10 mouse cellular contexts compared by ENCODE assay signal in genomic region chr4:63233557-63234452, GRCm38 (mm10). TPM values are rescaled to one million over a fixed set of nuclear protein-coding genes. Genes with fewer than 3 reads are reported as not detected.
DNase-seq lines count a peak whose midpoint lies in the region; ATAC-seq and TF ChIP-seq lines count a peak whose summit lies in the region.
"Had no signal": no experiment of that assay in that cellular context is flagged by ENCODE, and none has a peak within 500 bp of the region (broad histone marks: within the 10 kb centered on the region; RNA-seq: fewer than 3 reads in every experiment).

No protein-coding gene starts in this region.

- no peak overlapping the region for H3K4me2 ChIP-seq in lung, postnatal 0 days (replicated peaks; ENCODE audit: low read depth, low read length)
- H3K4me2 ChIP-seq: embryonic facial prominence, embryonic 12.5 days had no signal

- no peak for TF ChIP-seq EP300 in lung, postnatal 0 days (IDR thresholded peaks at IDR 0.05)

- H3K36me3 ChIP-seq in kidney, adult 2 months (ENCODE audit: control insufficient read depth, insufficient read depth, low read length): no peaks in the 10 kb centered on the region
- peaks cover 13% of the 10 kb centered on the region; the same call in 1 of the 2 replicates for H3K36me3 ChIP-seq in embryonic facial prominence, embryonic 10.5 days (replicated peaks)
- no peaks in the 10 kb centered on the region for H3K36me3 ChIP-seq in lung, postnatal 0 days (ENCODE audit: insufficient read depth, low read length)
- no peaks in the 10 kb centered on the region for H3K36me3 ChIP-seq in midbrain, embryonic 10.5 days

- H3K4me3 ChIP-seq in kidney, adult 2 months (ENCODE audit: insufficient read depth, low read depth, low read length): no peak overlapping the region
- H3K4me3 ChIP-seq in embryonic facial prominence, embryonic 10.5 days: no peak overlapping the region
- H3K4me3 ChIP-seq in lung, postnatal 0 days (ENCODE audit: low read depth, low read length): no peak overlapping the region
- no peak overlapping the region for H3K4me3 ChIP-seq in midbrain, embryonic 10.5 days
- H3K4me3 ChIP-seq: embryonic facial prominence, embryonic 12.5 days had no signal

- peak overlapping the region; percentile 77 for H3K27ac ChIP-seq in kidney, adult 2 months (ENCODE audit: insufficient read depth, low read depth, low read length)
- peak overlapping the region; percentile 5; the same call in 1 of the 2 replicates for H3K27ac ChIP-seq in embryonic facial prominence, embryonic 10.5 days (replicated peaks)
- peak overlapping the region; percentile 62 for H3K27ac ChIP-seq in lung, postnatal 0 days (ENCODE audit: low read length)
- no peak overlapping the region for H3K27ac ChIP-seq in midbrain, embryonic 10.5 days (replicated peaks)
- H3K27ac ChIP-seq: embryonic facial prominence, embryonic 12.5 days had no signal

- TF ChIP-seq CTCF in kidney, adult 2 months (conservative IDR thresholded peaks at IDR 0.05; ENCODE audit: insufficient read depth, insufficient read length, low read depth, low read length): no peak
- TF ChIP-seq CTCF in lung, postnatal 0 days (IDR thresholded peaks at IDR 0.05): no peak

- peak; percentile 66 for DNase-seq in kidney, adult 2 months
- DNase-seq in kidney, adult 8-10 months: no peak
- no peak for DNase-seq in embryonic facial prominence, embryonic 10.5 days (ENCODE audit: low spot score)
- DNase-seq in heart, postnatal 4 days: peak; percentile 75
- DNase-seq in lung, postnatal 0 days (ENCODE audit: low spot score): peak; percentile 81
- DNase-seq in yolk sac, embryonic 10.5 days (ENCODE audit: low spot score): no peak
- no peak for DNase-seq in midbrain, embryonic 10.5 days (ENCODE audit: low spot score)
- DNase-seq in urinary bladder, postnatal 14 days (ENCODE audit: low spot score): no peak

- ATAC-seq in lung, postnatal 0 days: peak; percentile 67
- ATAC-seq: hindbrain, embryonic 16.5 days had no signal

- no peak for TF ChIP-seq POLR2A in kidney, adult 2 months (IDR thresholded peaks at IDR 0.05; ENCODE audit: low read depth, low read length)

- no peaks in the 10 kb centered on the region for H3K9me3 ChIP-seq in embryonic facial prominence, embryonic 10.5 days
- H3K9me3 ChIP-seq in lung, postnatal 0 days (ENCODE audit: low read length): no peaks in the 10 kb centered on the region
- H3K9me3 ChIP-seq in midbrain, embryonic 10.5 days (replicated peaks): no peaks in the 10 kb centered on the region
- H3K9me3 ChIP-seq: embryonic facial prominence, embryonic 12.5 days had no signal

- no peaks in the 10 kb centered on the region for H3K27me3 ChIP-seq in kidney, adult 2 months (replicated peaks; ENCODE audit: control insufficient read depth, insufficient read depth, low read length)
- no peaks in the 10 kb centered on the region for H3K27me3 ChIP-seq in embryonic facial prominence, embryonic 10.5 days (replicated peaks; ENCODE audit: low read depth, poor library complexity, severe bottlenecking)
- no peaks in the 10 kb centered on the region for H3K27me3 ChIP-seq in lung, postnatal 0 days (replicated peaks; ENCODE audit: insufficient read depth, low read length)
- H3K27me3 ChIP-seq in midbrain, embryonic 10.5 days (ENCODE audit: low read depth, poor library complexity, severe bottlenecking): no peaks in the 10 kb centered on the region
- H3K27me3 ChIP-seq: embryonic facial prominence, embryonic 12.5 days had no signal

- H3K9ac ChIP-seq in lung, postnatal 0 days (replicated peaks; ENCODE audit: low read depth): no peak overlapping the region
- H3K9ac ChIP-seq: embryonic facial prominence, embryonic 12.5 days had no signal

- 23% methylated on average over 7 of the region's 7 CpGs for WGBS in kidney, adult 2 months
- WGBS in embryonic facial prominence, embryonic 10.5 days: 87% methylated on average over 7 of the region's 7 CpGs
- WGBS in lung, postnatal 0 days: 44% methylated on average over 7 of the region's 7 CpGs
- 89% methylated on average over 7 of the region's 7 CpGs for WGBS in midbrain, embryonic 10.5 days

- peaks cover 80% of the 10 kb centered on the region for H3K4me1 ChIP-seq in kidney, adult 2 months (ENCODE audit: control insufficient read depth, insufficient read depth, low read length)
- peaks cover 64% of the 10 kb centered on the region for H3K4me1 ChIP-seq in embryonic facial prominence, embryonic 10.5 days
- H3K4me1 ChIP-seq in lung, postnatal 0 days (ENCODE audit: insufficient read depth, low read depth, low read length): peaks cover 10% of the 10 kb centered on the region
- H3K4me1 ChIP-seq in midbrain, embryonic 10.5 days: peaks cover 40% of the 10 kb centered on the region

RNA-seq across cellular contexts. Expression of gene Col27a1, which starts 20.0 kb away (rescaled TPM):
- 23.1 and 31.7 TPM in 2 replicates for polyA plus RNA-seq in kidney, adult 2 months (2012; rRNA removed)
- 4.3 and 5.3 TPM in 2 replicates for polyA plus RNA-seq in embryonic facial prominence, embryonic 10.5 days (2016; fragmentation: Nextera tagmentation; extraction: Ambion mirVana)
- 1 to 10 TPM; 6.5 TPM for total RNA-seq in heart, postnatal 4 days (2021)
- 7.2 and 9.1 TPM in 2 replicates for polyA plus RNA-seq in lung, postnatal 0 days (2015; fragmentation: Nextera tagmentation; extraction: Ambion mirVana)
- polyA plus RNA-seq in midbrain, embryonic 10.5 days (2016; fragmentation: Nextera tagmentation; extraction: Ambion mirVana): 2.9 and 3.3 TPM in 2 replicates

Comparison
In these comparisons a context has a peak if more than half of its experiments do, and no peak if none do; other contexts are left out.
1. DNase-seq: peak in kidney, adult 2 months (single experiment), heart, postnatal 4 days (single experiment) and lung, postnatal 0 days (single experiment); none in kidney, adult 8-10 months (0 of 2), embryonic facial prominence, embryonic 10.5 days (single experiment), yolk sac, embryonic 10.5 days (single experiment), midbrain, embryonic 10.5 days (single experiment) and urinary bladder, postnatal 14 days (single experiment).